ENCODE assay signal across 13 mouse cellular contexts in the genomic region with DNA sequence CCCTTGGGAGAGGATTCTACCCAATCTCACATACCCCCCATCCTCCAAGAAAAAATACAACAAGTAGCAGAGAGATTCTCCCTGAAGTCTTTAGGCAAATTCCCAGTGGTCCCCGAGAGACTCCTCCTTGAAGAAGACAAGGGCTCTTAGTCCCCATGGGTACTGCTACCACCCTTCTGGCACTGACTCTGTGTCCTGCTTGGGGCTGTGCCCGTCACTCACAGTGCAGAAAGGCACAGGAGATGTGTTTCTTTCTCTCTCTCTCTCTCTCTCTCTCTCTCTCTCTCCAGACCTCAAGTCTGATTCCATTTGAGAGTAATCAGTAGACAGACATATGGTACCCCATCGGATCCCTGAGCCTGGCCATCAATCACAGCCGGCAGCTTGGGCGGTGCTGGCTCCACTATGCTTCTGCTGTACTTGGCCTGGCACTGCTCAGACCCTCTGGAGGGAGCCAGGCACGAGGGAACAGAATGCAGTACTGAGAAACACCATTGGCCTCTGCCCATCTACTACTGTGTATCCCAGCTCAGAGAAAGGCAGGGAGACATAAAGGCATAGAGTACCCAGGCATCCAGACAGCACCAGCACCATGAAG. TPM values are rescaled to one million over a fixed set of nuclear protein-coding genes. Genes with fewer than 3 reads are reported as not detected.
DNase-seq lines count a peak whose midpoint lies in the region; ATAC-seq lines count a peak whose summit lies in the region.
"Had no signal": no experiment of that assay in that cellular context is flagged by ENCODE, and none has a peak within 500 bp of the region (broad histone marks: within the 10 kb centered on the region; RNA-seq: fewer than 3 reads in every experiment).

No protein-coding gene starts in this region.

- no peaks in the 10 kb centered on the region for H3K9me3 ChIP-seq in forebrain, embryonic 15.5 days
- H3K9me3 ChIP-seq: heart, embryonic 13.5 days; limb, embryonic 12.5 days had no signal

- WGBS in forebrain, embryonic 15.5 days: 53% methylated on average over 6 of the region's 6 CpGs

- H3K27ac ChIP-seq in forebrain, embryonic 15.5 days (replicated peaks): peak overlapping the region; percentile 69
- H3K27ac ChIP-seq: heart, embryonic 13.5 days; limb, embryonic 12.5 days had no signal

- H3K9ac ChIP-seq in forebrain, embryonic 15.5 days (replicated peaks): no peak overlapping the region
- H3K9ac ChIP-seq: heart, embryonic 13.5 days; limb, embryonic 12.5 days had no signal

- peak; percentile 89 for DNase-seq in left cerebral cortex, postnatal 4 days
- no peak for DNase-seq in left cerebral cortex, adult 11 months (ENCODE audit: low spot score)
- DNase-seq in cerebellum, adult 11-12 months: peak; percentile 92
- no peak for DNase-seq in yolk sac, embryonic 10.5 days (ENCODE audit: low spot score)
- no peak for DNase-seq in retina, embryonic 14.5 days (ENCODE audit: low spot score)
- no peak for DNase-seq in thymus, postnatal 36 days
- DNase-seq: kidney, adult 2 months; thymus, adult 18-20 months had no signal

- no peak overlapping the region for H3K4me2 ChIP-seq in forebrain, embryonic 15.5 days (replicated peaks)
- H3K4me2 ChIP-seq: heart, embryonic 13.5 days; limb, embryonic 12.5 days had no signal

- H3K36me3 ChIP-seq in forebrain, embryonic 15.5 days: no peaks in the 10 kb centered on the region
- H3K36me3 ChIP-seq: heart, embryonic 13.5 days; limb, embryonic 12.5 days had no signal

- H3K4me3 ChIP-seq in forebrain, embryonic 15.5 days: no peak overlapping the region
- H3K4me3 ChIP-seq: heart, embryonic 13.5 days; limb, embryonic 12.5 days had no signal

- no peaks in the 10 kb centered on the region for H3K27me3 ChIP-seq in forebrain, embryonic 15.5 days
- H3K27me3 ChIP-seq: heart, embryonic 13.5 days; limb, embryonic 12.5 days had no signal

- peak; percentile 89 for ATAC-seq in forebrain, embryonic 15.5 days (replicated peaks)
- ATAC-seq in megakaryocyte-erythroid progenitor cell, adult 5-6 weeks (replicated peaks; ENCODE audit: low FRiP score, low TSS enrichment, poor library complexity, severe bottlenecking): 0 out of 2 replicates have a peak, but pooled peaks have one; percentile 14
- ATAC-seq: CD4-positive, CD25-positive, alpha-beta regulatory T cell, adult 4 months had no signal

- H3K4me1 ChIP-seq in forebrain, embryonic 15.5 days: peaks cover 46% of the 10 kb centered on the region

- intact Hi-C loops in left cerebral cortex, postnatal 4 days (cut with DNase I): no loop called here

RNA-seq across cellular contexts. Expression of a gene that starts 12.3 kb away (rescaled TPM):
- total RNA-seq in left cerebral cortex, postnatal 4 days (2021): 10 to 100 TPM; 24.9 to 29.0 TPM
- 14.7 and 15.4 TPM in 2 replicates for polyA plus RNA-seq in forebrain, embryonic 15.5 days (2015; fragmentation: Nextera tagmentation; extraction: Ambion mirVana)
- 5.6 and 13.3 TPM in 2 replicates for total RNA-seq in megakaryocyte-erythroid progenitor cell, adult 5-6 weeks (2014; fragmentation: Nextera tagmentation)
- 3.7 and 4.0 TPM in 2 replicates for total RNA-seq in megakaryocyte-erythroid progenitor cell, adult 5-6 weeks (2017)

Comparison
In these comparisons a context has a peak if more than half of its experiments do, and no peak if none do; other contexts are left out.
1. DNase-seq: peak in left cerebral cortex, postnatal 4 days (single experiment) and cerebellum, adult 11-12 months (single experiment); none in left cerebral cortex, adult 11 months (single experiment), yolk sac, embryonic 10.5 days (single experiment), retina, embryonic 14.5 days (single experiment) and thymus, postnatal 36 days (0 of 2).